Mouse (Mus musculus) adrenal gland, adult 8-10 months (tissue): ENCODE results near the gene Gm10097. TPM values are rescaled to one million over a fixed set of nuclear protein-coding genes. Genes with fewer than 3 reads are reported as not detected.

Experiments used
- DNase-seq: peaks from one replicate; pipeline ENCODE4 v3.0.0; 2022
- total RNA-seq, 4 experiments: library from RNA; stranded (reverse); gene quantifications; 2 replicates each; pipeline ENCODE4 v1.2.4; 2022

Gene Gm10097
- not detected for total RNA-seq

- DNase-seq: no peak
Measured at GRCm38 (mm10) chr10:5068676-5069265, at the start of gene Gm10097. Gene Gm10097 (plus strand): TSS chr10:5069192.

- no peak for DNase-seq
Measured at GRCm38 (mm10) chr10:5025906-5026305, 43.1 kb upstream of the Gm10097 start.

- DNase-seq: no peak
Measured at GRCm38 (mm10) chr10:5027208-5027607, 41.8 kb upstream of the Gm10097 start.

GRCm38 (mm10) chr10:5028301-5028700 is 40.7 kb upstream of the Gm10097 start:
- no peak for DNase-seq

- no peak for DNase-seq
Measured at GRCm38 (mm10) chr10:5029161-5029560, 39.8 kb upstream of the Gm10097 start.

GRCm38 (mm10) chr10:5029883-5030282 is 39.1 kb upstream of the Gm10097 start:
- no peak for DNase-seq

GRCm38 (mm10) chr10:5032192-5033048 is 36.6 kb upstream of the Gm10097 start:
- DNase-seq: no peak

- no peak for DNase-seq
Measured at GRCm38 (mm10) chr10:5041254-5041653, 27.7 kb upstream of the Gm10097 start.

GRCm38 (mm10) chr10:5044481-5044880 is 24.5 kb upstream of the Gm10097 start:
- DNase-seq: no peak

GRCm38 (mm10) chr10:5045213-5045612 is 23.8 kb upstream of the Gm10097 start:
- no peak for DNase-seq

GRCm38 (mm10) chr10:5045671-5046070 is 23.3 kb upstream of the Gm10097 start:
- no peak for DNase-seq

- no peak for DNase-seq
Measured at GRCm38 (mm10) chr10:5056243-5056735, 12.7 kb upstream of the Gm10097 start.

GRCm38 (mm10) chr10:5056940-5057339 is 12.1 kb upstream of the Gm10097 start:
- no peak for DNase-seq

GRCm38 (mm10) chr10:5057661-5058060 is 11.3 kb upstream of the Gm10097 start:
- DNase-seq: no peak

- DNase-seq: no peak
Measured at GRCm38 (mm10) chr10:5058876-5059275, 10.1 kb upstream of the Gm10097 start.

GRCm38 (mm10) chr10:5059983-5060382 is 9.0 kb upstream of the Gm10097 start:
- DNase-seq: no peak

- DNase-seq: no peak
Measured at GRCm38 (mm10) chr10:5067113-5067512, 1.9 kb upstream of the Gm10097 start.

GRCm38 (mm10) chr10:5070168-5070940 is 1.4 kb downstream of the Gm10097 start:
- no peak for DNase-seq

- DNase-seq: no peak
Measured at GRCm38 (mm10) chr10:5070941-5071231, 1.9 kb downstream of the Gm10097 start.

GRCm38 (mm10) chr10:5072054-5072453 is 3.1 kb downstream of the Gm10097 start:
- DNase-seq: no peak

- DNase-seq: no peak
Measured at GRCm38 (mm10) chr10:5075724-5076123, 6.7 kb downstream of the Gm10097 start.

GRCm38 (mm10) chr10:5079945-5080468 is 11.0 kb downstream of the Gm10097 start:
- peak; percentile 12 for DNase-seq

- no peak for DNase-seq
Measured at GRCm38 (mm10) chr10:5083716-5084115, 14.7 kb downstream of the Gm10097 start.
